Mouse (Mus musculus): ENCODE measurements at regions not wholly inside any gene's neighbourhood (a gene's known extent, or its start where the extent isn't known, plus 50 kb on each side); places are given as distances from the start of the nearest gene placed in this dataset.

GRCm38 (mm10) chr12:112335641-112336040, 153.6 kb upstream of the A530016L24Rik start:
- DNase-seq (ENCODE audit: low read depth, low spot score), result no peak

GRCm38 (mm10) chr12:112336691-112337295, 152.5 kb upstream of the A530016L24Rik start:
- no peak for DNase-seq (ENCODE audit: low read depth, low spot score)

GRCm38 (mm10) chr12:112337443-112337842, 151.8 kb upstream of the A530016L24Rik start:
- no peak for DNase-seq (ENCODE audit: low read depth, low spot score)

- no peak for DNase-seq (ENCODE audit: low read depth, low spot score)
Measured at GRCm38 (mm10) chr12:112338976-112339375, 150.3 kb upstream of the A530016L24Rik start.

- no peak for DNase-seq (ENCODE audit: low read depth, low spot score)
Measured at GRCm38 (mm10) chr12:112339481-112340179, 149.6 kb upstream of the A530016L24Rik start.

GRCm38 (mm10) chr12:112340248-112340647, 149.0 kb upstream of the A530016L24Rik start:
- no peak for DNase-seq (ENCODE audit: low read depth, low spot score)

GRCm38 (mm10) chr12:112341726-112342469, 147.3 kb upstream of the A530016L24Rik start:
- no peak for DNase-seq (ENCODE audit: low read depth, low spot score)

GRCm38 (mm10) chr12:112343064-112343463, 146.2 kb upstream of the A530016L24Rik start:
- DNase-seq (ENCODE audit: low read depth, low spot score), result no peak

- no peak for DNase-seq (ENCODE audit: low read depth, low spot score)
Measured at GRCm38 (mm10) chr12:112344285-112344684, 145.0 kb upstream of the A530016L24Rik start.

GRCm38 (mm10) chr12:112345797-112346196, 143.5 kb upstream of the A530016L24Rik start:
- no peak for DNase-seq (ENCODE audit: low read depth, low spot score)

- DNase-seq (ENCODE audit: low read depth, low spot score), result no peak
Measured at GRCm38 (mm10) chr12:112348116-112348515, 141.1 kb upstream of the A530016L24Rik start.

- DNase-seq (ENCODE audit: low read depth, low spot score), result no peak
Measured at GRCm38 (mm10) chr12:112349676-112350318, 139.5 kb upstream of the A530016L24Rik start.

- DNase-seq (ENCODE audit: low read depth, low spot score), result no peak
Measured at GRCm38 (mm10) chr12:112350733-112351132, 138.5 kb upstream of the A530016L24Rik start.

- DNase-seq (ENCODE audit: low read depth, low spot score), result no peak
Measured at GRCm38 (mm10) chr12:112363349-112363748, 125.9 kb upstream of the A530016L24Rik start.

- no peak for DNase-seq (ENCODE audit: low read depth, low spot score)
Measured at GRCm38 (mm10) chr12:112367221-112367620, 122.0 kb upstream of the A530016L24Rik start.

GRCm38 (mm10) chr12:112368112-112368511, 121.1 kb upstream of the A530016L24Rik start:
- DNase-seq (ENCODE audit: low read depth, low spot score), result no peak

- DNase-seq (ENCODE audit: low read depth, low spot score), result no peak
Measured at GRCm38 (mm10) chr12:112369581-112370371, 119.5 kb upstream of the A530016L24Rik start.

GRCm38 (mm10) chr12:112372234-112373050, 116.8 kb upstream of the A530016L24Rik start:
- no peak for DNase-seq (ENCODE audit: low read depth, low spot score)

- no peak for DNase-seq (ENCODE audit: low read depth, low spot score)
Measured at GRCm38 (mm10) chr12:112373966-112374365, 115.3 kb upstream of the A530016L24Rik start.

- no peak for DNase-seq (ENCODE audit: low read depth, low spot score)
Measured at GRCm38 (mm10) chr12:112376236-112376635, 113.0 kb upstream of the A530016L24Rik start.
